Mouse (Mus musculus): ENCODE measurements around the gene Itpr2.

- TF ChIP-seq CTCF (IDR thresholded peaks at IDR 0.05; ENCODE audit: low read depth, low read length) (no peak), POLR2A (IDR thresholded peaks at IDR 0.05; ENCODE audit: borderline replicate concordance, low read depth, low read length) (no peak)
Observed at GRCm38 (mm10) chr6:146511511-146511910, 9.5 kb upstream of the Itpr2 start.
